15 mouse cellular contexts compared by ENCODE assay signal in genomic region chr13:89401084-89401671, GRCm38 (mm10).
DNase-seq lines count a peak whose midpoint lies in the region; ATAC-seq lines count a peak whose summit lies in the region.
"Had no signal": no experiment of that assay in that cellular context is flagged by ENCODE, and none has a peak within 500 bp of the region (broad histone marks: within the 10 kb centered on the region; RNA-seq: fewer than 3 reads in every experiment).

No protein-coding gene starts in this region.

- H3K27me3 ChIP-seq in heart, embryonic 16.5 days (ENCODE audit: control insufficient read depth, insufficient read depth, low read length): no peaks in the 10 kb centered on the region
- no peaks in the 10 kb centered on the region for H3K27me3 ChIP-seq in megakaryocyte, embryonic 14.5 days (replicated peaks)

- ATAC-seq in heart, embryonic 16.5 days (replicated peaks; ENCODE audit: extremely low read depth, insufficient read depth, low FRiP score): peak; percentile 63; the same call in 1 of the 2 replicates
- peak; percentile 87 for ATAC-seq in granulocyte monocyte progenitor cell, adult 5-6 weeks (replicated peaks; ENCODE audit: poor library complexity, severe bottlenecking)
- ATAC-seq: forebrain, postnatal 0 days had no signal

- H3K4me2 ChIP-seq in heart, embryonic 16.5 days (ENCODE audit: low read depth, low read length): no peak overlapping the region

- no peaks in the 10 kb centered on the region; the same call in 1 of the 2 replicates for H3K4me1 ChIP-seq in heart, embryonic 16.5 days (ENCODE audit: control insufficient read depth, insufficient read depth, low read length)
- H3K4me1 ChIP-seq in megakaryocyte, embryonic 14.5 days: peaks cover 12% of the 10 kb centered on the region
- H3K4me1 ChIP-seq: embryonic facial prominence, embryonic 10.5 days had no signal

- H3K9ac ChIP-seq in heart, embryonic 16.5 days (ENCODE audit: low read length): no peak overlapping the region
- H3K9ac ChIP-seq: forebrain, postnatal 0 days had no signal

- H3K9me3 ChIP-seq in heart, embryonic 16.5 days (replicated peaks; ENCODE audit: control insufficient read depth, low read length): no peaks in the 10 kb centered on the region
- no peaks in the 10 kb centered on the region for H3K9me3 ChIP-seq in megakaryocyte, embryonic 14.5 days
- H3K9me3 ChIP-seq: embryonic facial prominence, embryonic 10.5 days had no signal

- H3K36me3 ChIP-seq in heart, embryonic 16.5 days (ENCODE audit: control insufficient read depth, insufficient read depth): no peaks in the 10 kb centered on the region
- no peaks in the 10 kb centered on the region for H3K36me3 ChIP-seq in megakaryocyte, embryonic 14.5 days (replicated peaks; ENCODE audit: low read length)
- H3K36me3 ChIP-seq: embryonic facial prominence, embryonic 10.5 days had no signal

- no peak overlapping the region for H3K27ac ChIP-seq in heart, embryonic 16.5 days (ENCODE audit: low read length)
- H3K27ac ChIP-seq: embryonic facial prominence, embryonic 10.5 days had no signal

- no peak for DNase-seq in heart, adult 8-10 months (ENCODE audit: low spot score)
- DNase-seq in thymus, postnatal 4 days: peak; percentile 22
- no peak for DNase-seq in left cerebral cortex, adult 8-10 months (ENCODE audit: low spot score in 2 of 2)
- DNase-seq in yolk sac, embryonic 10.5 days (ENCODE audit: low spot score): no peak
- DNase-seq in testis, postnatal 14 days (ENCODE audit: low spot score): no peak
- DNase-seq: cerebellum, adult 9-11 months; forebrain, postnatal 0 days; gastrocnemius, postnatal 10 days; heart, postnatal 10 days; lung, adult 18-20 months; right cerebral cortex, postnatal 25 days had no signal

- WGBS in heart, embryonic 16.5 days: 25% methylated on average over 5 of the region's 5 CpGs

- no peak overlapping the region for H3K4me3 ChIP-seq in heart, embryonic 16.5 days (ENCODE audit: low read length)
- H3K4me3 ChIP-seq in megakaryocyte, embryonic 14.5 days (replicated peaks): peak overlapping the region; percentile 38
- H3K4me3 ChIP-seq: embryonic facial prominence, embryonic 10.5 days had no signal
